Mouse (Mus musculus): ENCODE measurements at regions not wholly inside any gene's neighbourhood (a gene's known extent, or its start where the extent isn't known, plus 50 kb on each side); places are given as distances from the start of the nearest gene placed in this dataset.
"Not testable (repeated sequence)": the region's sequence is repeated elsewhere in the genome, so short reads cannot be mapped to it uniquely, and the experiment has no call there.

GRCm38 (mm10) chr15:43650818-43651500, 3516.8 kb downstream of the 9330182O14Rik start:
- H3K36me3 ChIP-seq (ENCODE audit: control insufficient read depth, insufficient read depth, low read length), result no peaks in the 10 kb centered on the region
- no peaks in the 10 kb centered on the region for H3K4me1 ChIP-seq (ENCODE audit: control insufficient read depth, insufficient read depth, low read length)
- no peak overlapping the region for H3K9ac ChIP-seq (ENCODE audit: low read depth, low read length)
- no peaks in the 10 kb centered on the region for H3K27me3 ChIP-seq (ENCODE audit: control insufficient read depth, insufficient read depth, low read depth, low read length)
- ATAC-seq, result no peak
- 87% methylated on average over 2 of the region's 2 CpGs for WGBS
- H3K9me3 ChIP-seq (replicated peaks; ENCODE audit: control insufficient read depth, low read length, poor library complexity, severe bottlenecking), result no peaks in the 10 kb centered on the region
- H3K4me2 ChIP-seq (ENCODE audit: low read length), result no peak overlapping the region
- H3K4me3 ChIP-seq (ENCODE audit: low read depth, low read length), result no peak overlapping the region
- H3K27ac ChIP-seq (ENCODE audit: low read length), result no peak overlapping the region

- no peaks in the 10 kb centered on the region for H3K4me1 ChIP-seq (ENCODE audit: control insufficient read depth, insufficient read depth, low read length)
- no peak for ATAC-seq
- H3K4me2 ChIP-seq (ENCODE audit: low read length), result no peak overlapping the region
- H3K4me3 ChIP-seq (ENCODE audit: low read depth, low read length), result no peak overlapping the region
- H3K27me3 ChIP-seq (ENCODE audit: control insufficient read depth, insufficient read depth, low read depth, low read length), result no peaks in the 10 kb centered on the region
- no peaks in the 10 kb centered on the region for H3K9me3 ChIP-seq (replicated peaks; ENCODE audit: control insufficient read depth, low read length, poor library complexity, severe bottlenecking)
- H3K36me3 ChIP-seq (ENCODE audit: control insufficient read depth, insufficient read depth, low read length), result no peaks in the 10 kb centered on the region
- no peak overlapping the region for H3K9ac ChIP-seq (ENCODE audit: low read depth, low read length)
- 86% methylated on average over 1 of the region's 1 CpGs for WGBS
- no peak overlapping the region for H3K27ac ChIP-seq (ENCODE audit: low read length)
Measured at GRCm38 (mm10) chr15:43663648-43664047, 3529.5 kb downstream of the 9330182O14Rik start.

GRCm38 (mm10) chr15:43678844-43679243, 3544.7 kb downstream of the 9330182O14Rik start:
- Histone ChIP-seq H3K27me3 (ENCODE audit: control insufficient read depth, insufficient read depth, low read depth, low read length) (no peaks in the 10 kb centered on the region), H3K27ac (ENCODE audit: low read length) (no peak overlapping the region), H3K4me2 (ENCODE audit: low read length) (no peak overlapping the region), H3K36me3 (ENCODE audit: control insufficient read depth, insufficient read depth, low read length) (no peaks in the 10 kb centered on the region), H3K4me1 (ENCODE audit: control insufficient read depth, insufficient read depth, low read length) (no peaks in the 10 kb centered on the region), H3K9ac (ENCODE audit: low read depth, low read length) (no peak overlapping the region), H3K9me3 (replicated peaks; ENCODE audit: control insufficient read depth, low read length, poor library complexity, severe bottlenecking) (no peaks in the 10 kb centered on the region), H3K4me3 (ENCODE audit: low read depth, low read length) (no peak overlapping the region)
- WGBS, result 69% methylated on average over 1 of the region's 1 CpGs
- ATAC-seq, result no peak

- ATAC-seq, result no peak
- no peaks in the 10 kb centered on the region for H3K27me3 ChIP-seq (ENCODE audit: control insufficient read depth, insufficient read depth, low read depth, low read length)
- no peak overlapping the region for H3K9ac ChIP-seq (ENCODE audit: low read depth, low read length)
- no peaks in the 10 kb centered on the region for H3K36me3 ChIP-seq (ENCODE audit: control insufficient read depth, insufficient read depth, low read length)
- no peak overlapping the region for H3K4me2 ChIP-seq (ENCODE audit: low read length)
- H3K4me3 ChIP-seq (ENCODE audit: low read depth, low read length), result no peak overlapping the region
- H3K4me1 ChIP-seq (ENCODE audit: control insufficient read depth, insufficient read depth, low read length), result no peaks in the 10 kb centered on the region
- no peaks in the 10 kb centered on the region for H3K9me3 ChIP-seq (replicated peaks; ENCODE audit: control insufficient read depth, low read length, poor library complexity, severe bottlenecking)
- H3K27ac ChIP-seq (ENCODE audit: low read length), result no peak overlapping the region
- 82% methylated on average over 2 of the region's 2 CpGs for WGBS
Measured at GRCm38 (mm10) chr15:43682176-43682575, 3548.0 kb downstream of the 9330182O14Rik start.

GRCm38 (mm10) chr15:43691998-43692397, 3557.8 kb downstream of the 9330182O14Rik start:
- not testable (repeated sequence) for H3K4me2 ChIP-seq (ENCODE audit: low read length); H3K27me3 ChIP-seq (ENCODE audit: control insufficient read depth, insufficient read depth, low read depth, low read length); H3K27ac ChIP-seq (ENCODE audit: low read length); H3K4me1 ChIP-seq (ENCODE audit: control insufficient read depth, insufficient read depth, low read length); H3K36me3 ChIP-seq (ENCODE audit: control insufficient read depth, insufficient read depth, low read length); H3K9me3 ChIP-seq (replicated peaks; ENCODE audit: control insufficient read depth, low read length, poor library complexity, severe bottlenecking); H3K4me3 ChIP-seq (ENCODE audit: low read depth, low read length); H3K9ac ChIP-seq (ENCODE audit: low read depth, low read length); ATAC-seq

- no peak overlapping the region for H3K27ac ChIP-seq (ENCODE audit: low read length)
- H3K9ac ChIP-seq (ENCODE audit: low read depth, low read length), result no peak overlapping the region
- H3K4me2 ChIP-seq (ENCODE audit: low read length), result no peak overlapping the region
- H3K36me3 ChIP-seq (ENCODE audit: control insufficient read depth, insufficient read depth, low read length), result no peaks in the 10 kb centered on the region
- H3K9me3 ChIP-seq (replicated peaks; ENCODE audit: control insufficient read depth, low read length, poor library complexity, severe bottlenecking), result no peaks in the 10 kb centered on the region
- WGBS, result 47% methylated on average over 1 of the region's 1 CpGs
- no peaks in the 10 kb centered on the region for H3K4me1 ChIP-seq (ENCODE audit: control insufficient read depth, insufficient read depth, low read length)
- H3K27me3 ChIP-seq (ENCODE audit: control insufficient read depth, insufficient read depth, low read depth, low read length), result no peaks in the 10 kb centered on the region
- no peak overlapping the region for H3K4me3 ChIP-seq (ENCODE audit: low read depth, low read length)
- no peak for ATAC-seq
Measured at GRCm38 (mm10) chr15:43695451-43695850, 3561.3 kb downstream of the 9330182O14Rik start.

- H3K36me3 ChIP-seq (ENCODE audit: control insufficient read depth, insufficient read depth, low read length), result no peaks in the 10 kb centered on the region
- ATAC-seq, result no peak
- H3K27ac ChIP-seq (ENCODE audit: low read length), result no peak overlapping the region
- H3K4me2 ChIP-seq (ENCODE audit: low read length), result no peak overlapping the region
- H3K4me3 ChIP-seq (ENCODE audit: low read depth, low read length), result no peak overlapping the region
- no peaks in the 10 kb centered on the region for H3K27me3 ChIP-seq (ENCODE audit: control insufficient read depth, insufficient read depth, low read depth, low read length)
- 95% methylated on average over 1 of the region's 1 CpGs for WGBS
- no peaks in the 10 kb centered on the region for H3K4me1 ChIP-seq (ENCODE audit: control insufficient read depth, insufficient read depth, low read length)
- H3K9me3 ChIP-seq (replicated peaks; ENCODE audit: control insufficient read depth, low read length, poor library complexity, severe bottlenecking), result no peaks in the 10 kb centered on the region
- no peak overlapping the region for H3K9ac ChIP-seq (ENCODE audit: low read depth, low read length)
Measured at GRCm38 (mm10) chr15:43717035-43717434, 3582.9 kb downstream of the 9330182O14Rik start.

GRCm38 (mm10) chr15:43717559-43717958, 3583.4 kb downstream of the 9330182O14Rik start:
- 92% methylated on average over 1 of the region's 1 CpGs for WGBS
- H3K4me2 ChIP-seq (ENCODE audit: low read length), result no peak overlapping the region
- no peaks in the 10 kb centered on the region for H3K27me3 ChIP-seq (ENCODE audit: control insufficient read depth, insufficient read depth, low read depth, low read length)
- no peaks in the 10 kb centered on the region for H3K4me1 ChIP-seq (ENCODE audit: control insufficient read depth, insufficient read depth, low read length)
- H3K9me3 ChIP-seq (replicated peaks; ENCODE audit: control insufficient read depth, low read length, poor library complexity, severe bottlenecking), result no peaks in the 10 kb centered on the region
- H3K36me3 ChIP-seq (ENCODE audit: control insufficient read depth, insufficient read depth, low read length), result no peaks in the 10 kb centered on the region
- no peak overlapping the region for H3K27ac ChIP-seq (ENCODE audit: low read length)
- no peak for ATAC-seq
- H3K9ac ChIP-seq (ENCODE audit: low read depth, low read length), result no peak overlapping the region
- H3K4me3 ChIP-seq (ENCODE audit: low read depth, low read length), result no peak overlapping the region

GRCm38 (mm10) chr15:43720916-43721315, 3586.8 kb downstream of the 9330182O14Rik start:
- 88% methylated on average over 1 of the region's 1 CpGs for WGBS

More at GRCm38 (mm10) chr15:43720916-43721315, 3586.8 kb downstream of the 9330182O14Rik start:
- Histone ChIP-seq H3K9me3 (replicated peaks; ENCODE audit: control insufficient read depth, low read length, poor library complexity, severe bottlenecking) (no peaks in the 10 kb centered on the region), H3K4me1 (ENCODE audit: control insufficient read depth, insufficient read depth, low read length) (no peaks in the 10 kb centered on the region), H3K9ac (ENCODE audit: low read depth, low read length) (no peak overlapping the region), H3K36me3 (ENCODE audit: control insufficient read depth, insufficient read depth, low read length) (no peaks in the 10 kb centered on the region), H3K27me3 (ENCODE audit: control insufficient read depth, insufficient read depth, low read depth, low read length) (no peaks in the 10 kb centered on the region), H3K4me3 (ENCODE audit: low read depth, low read length) (no peak overlapping the region), H3K27ac (ENCODE audit: low read length) (no peak overlapping the region), H3K4me2 (ENCODE audit: low read length) (no peak overlapping the region)
- ATAC-seq, result no peak

Measured in midbrain, embryonic 16.5 days (tissue).